Mouse (Mus musculus) frontal cortex, adult (tissue): ENCODE results near the gene Tgfbr3l.

ENCODE experiments used
- ATAC-seq: cut with Nextera tagmentation; 2 replicates; pipeline ENCODE4 v1.9.2; 2017; ENCODE audit warnings: mild to moderate bottlenecking, moderate library complexity, mixed read lengths; ENCODE audit not compliant: low TSS enrichment

The Tgfbr3l gene

DNA sequence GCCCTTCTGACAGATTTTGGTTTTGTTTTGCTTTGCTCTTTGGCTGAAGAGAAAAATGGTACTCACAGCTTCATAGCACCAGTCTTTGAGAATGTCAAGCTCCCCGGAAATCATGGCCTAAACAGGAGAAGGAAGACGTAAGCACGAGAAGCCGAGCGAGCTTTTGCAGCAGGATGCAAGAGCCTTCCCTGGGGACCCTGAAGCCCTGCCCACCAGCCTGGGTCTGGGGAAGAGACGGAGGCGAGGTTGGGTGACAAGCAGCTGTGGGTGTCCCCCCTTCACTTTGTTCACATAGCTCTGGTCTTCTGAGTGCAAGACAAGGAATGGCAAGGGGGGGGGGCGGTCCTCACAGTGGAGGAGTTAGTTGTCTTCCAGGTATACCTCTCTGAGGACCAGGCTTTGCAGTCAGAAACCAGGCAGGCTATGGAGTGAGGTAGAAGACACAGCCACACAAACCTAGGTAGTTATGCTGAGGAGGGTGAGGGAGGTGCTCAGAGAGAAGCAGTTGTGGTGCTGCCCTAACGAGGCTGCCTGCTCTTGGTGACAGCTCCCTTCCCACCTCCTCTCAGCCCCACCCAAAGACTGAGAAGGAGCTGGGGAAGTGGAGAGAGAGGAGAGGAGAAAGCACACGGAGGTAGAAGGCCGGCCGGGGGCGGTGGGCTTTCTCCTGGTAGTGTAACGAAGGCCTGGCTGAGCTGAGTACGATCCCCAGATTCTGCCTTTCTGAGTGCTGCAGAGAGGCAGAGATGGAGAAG is 17.3 kb downstream of the Tgfbr3l start:
- ATAC-seq, result peak; percentile 49

DNA sequence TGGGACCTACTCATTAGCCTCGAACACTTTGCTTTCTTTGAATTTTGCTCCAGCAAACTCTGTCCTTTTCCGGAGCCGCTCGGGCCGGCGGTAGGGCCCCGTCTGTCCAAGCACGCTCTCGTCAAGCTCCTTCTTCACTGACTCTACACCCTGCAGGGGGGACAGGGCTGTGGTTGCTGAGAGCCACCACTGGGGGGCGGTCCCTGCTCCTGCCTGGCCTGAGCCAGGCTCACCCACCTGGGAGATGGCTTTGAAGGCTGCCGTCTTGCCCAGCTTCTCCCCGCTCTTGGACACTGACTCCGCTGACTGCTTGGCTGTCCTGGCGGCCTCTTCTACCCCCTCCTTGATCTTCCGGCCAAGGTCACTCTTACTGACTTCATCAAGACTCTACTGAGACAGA is 19.6 kb downstream of the Tgfbr3l start:
- ATAC-seq, result no peak

DNA sequence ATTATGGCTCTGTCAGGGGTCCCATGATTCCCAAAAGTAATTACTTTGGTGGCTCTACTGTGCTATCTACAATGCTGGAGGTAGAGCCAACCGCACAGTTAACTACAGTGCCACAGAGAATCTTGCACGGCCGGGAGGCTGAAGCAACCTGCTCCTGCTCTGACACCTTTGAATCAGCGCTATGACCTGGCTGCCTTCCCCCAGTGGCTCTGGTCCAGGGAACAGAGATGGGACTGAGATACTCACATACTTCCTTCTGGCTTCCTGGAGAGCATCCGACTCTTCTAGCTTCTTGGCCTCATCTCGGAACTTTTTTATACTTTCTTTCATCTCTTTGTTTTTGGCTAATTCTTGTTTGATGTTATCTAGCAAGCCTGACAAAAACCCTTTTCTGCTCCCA is 21.6 kb downstream of the Tgfbr3l start:
- no peak for ATAC-seq

DNA sequence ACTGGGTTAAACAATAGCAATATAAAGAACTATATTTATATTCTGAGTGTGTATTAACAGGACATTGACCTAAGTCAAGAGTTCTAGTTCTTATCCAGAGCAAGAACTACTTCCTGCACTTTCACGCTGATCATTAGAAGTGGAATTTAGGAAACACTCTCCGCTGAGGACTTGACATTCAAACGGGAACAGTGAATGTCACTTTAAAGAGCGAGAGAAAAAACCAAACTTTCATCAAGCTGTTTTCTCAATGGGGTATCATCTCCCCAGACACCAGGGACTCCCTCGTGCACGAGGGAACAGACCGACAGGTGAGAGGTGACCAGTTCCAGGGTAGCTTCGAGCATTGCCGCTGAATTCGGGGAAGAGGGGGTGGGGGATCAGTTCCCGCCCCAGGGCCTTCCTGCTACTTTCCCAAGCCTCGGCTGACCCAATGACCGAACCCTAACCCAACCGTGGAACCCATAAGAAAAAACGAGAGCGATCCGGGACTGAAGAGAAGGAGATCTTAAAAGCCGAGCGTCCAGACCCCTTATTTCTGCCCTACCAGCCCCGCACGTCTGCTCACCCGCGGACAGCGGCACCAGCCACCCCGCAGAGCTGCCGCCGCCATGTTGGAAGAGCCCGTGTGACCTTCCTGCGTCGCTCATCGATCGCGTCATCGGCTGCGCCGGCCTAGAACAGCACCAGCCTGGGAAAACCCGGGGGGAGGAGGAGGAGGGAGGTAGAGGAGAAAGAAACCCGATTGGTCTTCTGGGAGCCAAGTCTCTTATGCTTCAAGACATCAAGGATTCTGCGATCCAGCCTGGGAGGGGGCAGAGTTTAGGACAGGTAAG is 27.5 kb downstream of the Tgfbr3l start, which contains the start of gene Timm44:
TSS of gene Timm44 (minus strand) at position 639 of the 836 bp plus-strand sequence.
- peak; percentile 96 for ATAC-seq

DNA sequence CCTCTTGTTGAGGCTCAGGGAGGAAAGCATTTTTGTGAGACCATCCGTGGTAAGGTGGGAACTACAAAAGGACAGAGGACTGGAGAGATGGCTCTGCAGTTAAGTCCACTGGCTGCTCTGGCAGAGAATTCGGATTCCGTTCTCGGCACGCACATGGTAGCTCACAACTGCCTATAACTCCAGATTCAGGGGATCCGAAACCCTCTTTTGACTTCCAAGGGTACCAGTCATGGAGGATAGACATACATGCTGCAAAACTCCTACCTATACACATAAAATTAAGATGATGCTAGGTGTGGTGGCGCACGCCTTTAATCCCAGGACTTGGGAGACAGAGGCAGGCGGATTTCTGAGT is 28.1 kb downstream of the Tgfbr3l start:
- no peak for ATAC-seq

GRCm38 (mm10) chr8:4292738-4293137 is 44.7 kb downstream of the Tgfbr3l start:
- 0 out of 2 replicates have a peak, but pooled peaks have one; percentile 6 for ATAC-seq

- no peak for ATAC-seq
Measured at GRCm38 (mm10) chr8:4297822-4298221, 49.8 kb downstream of the Tgfbr3l start.
